Mouse (Mus musculus): ENCODE data around the gene Lrrc45.

DNA sequence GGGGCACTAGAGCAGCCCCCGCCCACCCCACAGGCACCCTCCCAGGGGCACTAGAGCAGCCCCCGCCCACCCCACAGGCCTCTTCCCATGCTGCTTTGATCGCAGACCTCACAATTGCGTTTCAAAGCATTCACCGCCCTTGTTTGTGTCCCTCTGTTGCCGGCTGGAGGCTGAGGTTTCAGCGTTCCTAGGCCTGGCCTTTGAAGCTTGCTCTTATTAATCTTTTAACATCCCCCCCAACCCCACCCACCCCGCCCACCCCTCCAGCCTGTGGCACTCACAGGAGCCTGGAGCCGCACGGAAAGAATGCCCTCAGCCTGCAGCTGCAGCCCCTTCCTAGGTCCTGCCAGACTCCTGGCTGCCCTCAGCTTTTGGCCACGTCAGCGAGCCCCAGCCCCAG, 6.5 kb upstream of the Lrrc45 start:
- no peak for TF ChIP-seq POLR2A (IDR thresholded peaks at IDR 0.05; ENCODE audit: low read depth, low read length)
- TF ChIP-seq CTCF (conservative IDR thresholded peaks at IDR 0.05 in 1 of 2, IDR thresholded peaks at IDR 0.05 in 1 of 2; ENCODE audit: low read depth in 2 of 2, low read length in 2 of 2), result no peak
- TF ChIP-seq MEF2A (IDR thresholded peaks at IDR 0.05; ENCODE audit: borderline replicate concordance, low read depth, low read length), result no peak
- TF ChIP-seq POLR2AphosphoS2 (IDR thresholded peaks at IDR 0.05; ENCODE audit: low read depth, low read length), result no peak
- no peak for TF ChIP-seq MAX (IDR thresholded peaks at IDR 0.05; ENCODE audit: low read length)
- no peak for TF ChIP-seq E2F4 (IDR thresholded peaks at IDR 0.05; ENCODE audit: insufficient replicate concordance, low read depth, low read length)
- TF ChIP-seq ZNF384 (IDR thresholded peaks at IDR 0.05; ENCODE audit: low read depth, low read length), result no peak
- no peak for TF ChIP-seq NRF1 (IDR thresholded peaks at IDR 0.05; ENCODE audit: low read depth, low read length)
- TF ChIP-seq CHD2 (IDR thresholded peaks at IDR 0.05; ENCODE audit: low read length), result no peak
- no peak for TF ChIP-seq ZMIZ1 (IDR thresholded peaks at IDR 0.05; ENCODE audit: low read depth, low read length)
